Mouse (Mus musculus): ENCODE results near the gene Hist1h2bb.
"Not testable (repeated sequence)": the region's sequence is repeated elsewhere in the genome, so short reads cannot be mapped to it uniquely, and the experiment has no call there.

Gene Hist1h2bb

GRCm38 (mm10) chr13:23740910-23741309 lies 5.6 kb upstream of the Hist1h2bb start:
- no peak for TF ChIP-seq GATA4 (IDR thresholded peaks at IDR 0.05; ENCODE audit: insufficient replicate concordance, low read length)

- TF ChIP-seq GATA4 (IDR thresholded peaks at IDR 0.05; ENCODE audit: insufficient replicate concordance, low read length): no peak
These were observed 4.5 kb upstream of the Hist1h2bb start for GRCm38 (mm10) chr13:23742007-23742406.

- TF ChIP-seq GATA4 (IDR thresholded peaks at IDR 0.05; ENCODE audit: insufficient replicate concordance, low read length): no peak
These were observed 3.3 kb upstream of the Hist1h2bb start for GRCm38 (mm10) chr13:23743215-23743614.

- no peak for TF ChIP-seq GATA4 (IDR thresholded peaks at IDR 0.05; ENCODE audit: insufficient replicate concordance, low read length)
These were observed 2.6 kb upstream of the Hist1h2bb start for GRCm38 (mm10) chr13:23743963-23744362.

- TF ChIP-seq GATA4 (IDR thresholded peaks at IDR 0.05; ENCODE audit: insufficient replicate concordance, low read length): no peak
These were observed 1.8 kb upstream of the Hist1h2bb start for GRCm38 (mm10) chr13:23744421-23745380.

- TF ChIP-seq GATA4 (IDR thresholded peaks at IDR 0.05; ENCODE audit: insufficient replicate concordance, low read length): no peak
These were observed 963 bp upstream of the Hist1h2bb start, which contains the start of gene Hist1h3c for GRCm38 (mm10) chr13:23745381-23746161. TSS of gene Hist1h3c (minus strand) at chr13:23745602.

- TF ChIP-seq GATA4 (IDR thresholded peaks at IDR 0.05; ENCODE audit: insufficient replicate concordance, low read length): no peak
These were observed 752 bp downstream of the Hist1h2bb start for GRCm38 (mm10) chr13:23747081-23747891.

GRCm38 (mm10) chr13:23747892-23748288 lies 1.4 kb downstream of the Hist1h2bb start:
- TF ChIP-seq GATA4 (IDR thresholded peaks at IDR 0.05; ENCODE audit: insufficient replicate concordance, low read length): no peak

GRCm38 (mm10) chr13:23749563-23750121 lies 3.1 kb downstream of the Hist1h2bb start:
- no peak for TF ChIP-seq GATA4 (IDR thresholded peaks at IDR 0.05; ENCODE audit: insufficient replicate concordance, low read length)

GRCm38 (mm10) chr13:23750839-23751477 lies 4.4 kb downstream of the Hist1h2bb start, which contains the start of gene Hist1h2ab:
TSS of gene Hist1h2ab (plus strand) at chr13:23751126.
- not testable (repeated sequence) for TF ChIP-seq GATA4 (IDR thresholded peaks at IDR 0.05; ENCODE audit: insufficient replicate concordance, low read length)

- TF ChIP-seq GATA4 (IDR thresholded peaks at IDR 0.05; ENCODE audit: insufficient replicate concordance, low read length): no peak
These were observed 5.0 kb downstream of the Hist1h2bb start for GRCm38 (mm10) chr13:23751478-23751956.

- not testable (repeated sequence) for TF ChIP-seq GATA4 (IDR thresholded peaks at IDR 0.05; ENCODE audit: insufficient replicate concordance, low read length)
These were observed 5.7 kb downstream of the Hist1h2bb start, which contains the start of gene Hist1h3b for GRCm38 (mm10) chr13:23752067-23752741. TSS of gene Hist1h3b (plus strand) at chr13:23752267.

GRCm38 (mm10) chr13:23752742-23753172 lies 6.2 kb downstream of the Hist1h2bb start:
- no peak for TF ChIP-seq GATA4 (IDR thresholded peaks at IDR 0.05; ENCODE audit: insufficient replicate concordance, low read length)

Measured in liver, adult (tissue).